Mouse (Mus musculus) ES-E14 (cell line): ENCODE data around the gene Lrrc29.

ENCODE experiments used
- CHD2 ChIP-seq: IDR thresholded peaks from 2 replicates; pipeline ENCODE4 v1.6.1; 2014; ENCODE audit warnings: mild to moderate bottlenecking, low read depth, low read length, inconsistent platforms
- HCFC1 ChIP-seq: IDR thresholded peaks from 2 replicates; pipeline ENCODE4 v1.6.1; 2012; ENCODE audit warnings: low read length, inconsistent platforms, borderline replicate concordance; ENCODE audit not compliant: insufficient read depth
- MAFK ChIP-seq: IDR thresholded peaks from 2 replicates; pipeline ENCODE4 v1.6.1; 2014; ENCODE audit warnings: mild to moderate bottlenecking, low read depth, low read length, inconsistent platforms; ENCODE audit not compliant: insufficient read depth
- ZC3H11A ChIP-seq: IDR thresholded peaks from 2 replicates; pipeline ENCODE4 v1.6.1; 2012; ENCODE audit warnings: low read depth, mild to moderate bottlenecking, inconsistent platforms, low read length, borderline replicate concordance
- ZNF384 ChIP-seq: IDR thresholded peaks from 2 replicates; pipeline ENCODE4 v1.6.1; 2012; ENCODE audit warnings: low read depth, low read length, inconsistent platforms

DNA sequence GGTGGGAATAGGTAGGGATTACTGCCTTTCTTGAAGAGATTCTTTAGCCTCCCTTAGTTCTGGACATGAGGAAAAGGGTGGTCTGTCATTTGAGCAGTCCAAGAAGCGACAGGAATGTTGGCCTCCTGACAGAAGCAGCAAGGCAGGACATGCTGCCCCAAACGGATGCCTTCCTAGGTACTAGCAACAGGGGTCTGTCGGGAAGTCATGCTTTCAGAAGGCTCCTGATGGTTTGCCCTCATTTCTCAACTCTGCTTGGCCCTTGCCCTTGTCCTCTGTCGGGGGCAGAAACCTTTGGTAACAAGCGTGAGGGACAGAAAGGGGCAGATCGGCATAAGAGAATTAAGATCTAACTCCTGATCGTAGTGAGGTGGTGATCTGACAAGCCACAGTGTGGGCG lies 16.0 kb downstream of the Lrrc29 start:
- TF ChIP-seq ZC3H11A (no peak), MAFK (no peak), CHD2 (no peak), HCFC1 (no peak), ZNF384 (no peak)
